Mouse (Mus musculus) adrenal gland, adult 2 months (tissue): ENCODE measurements around the gene Ino80d. TPM values are rescaled to one million over a fixed set of nuclear protein-coding genes. Genes with fewer than 3 reads are reported as not detected.

Experiments
- DNase-seq: peaks from one replicate; pipeline ENCODE4 v3.0.0; 2021
- microRNA-seq, 2 experiments: library from miRNA; unstranded; fragments of <30 nt; microRNA quantifications; one replicate each; pipeline ENCODE4 v1.2.0; 2021
- polyA plus RNA-seq: library from polyadenylated mRNA; depleted of rRNA; stranded (reverse); fragments of >200 nt; gene quantifications from 2 replicates; pipeline ENCODE4 v1.2.3, GENCODE M21; 2012; rRNA removed
- total RNA-seq, 2 experiments: library from RNA; stranded (reverse); gene quantifications; 2 replicates each; pipeline ENCODE4 v1.2.3; 2021

The Ino80d gene
- total and polyA plus RNA-seq, 3 experiments: 10.7 to 32.6 (median 20.4) TPM

GRCm38 (mm10) chr1:62911426-62911825, 203.0 kb downstream of the Ino80d start:
- DNase-seq: no peak

- DNase-seq: no peak
Observed at GRCm38 (mm10) chr1:62909126-62909525, 205.3 kb downstream of the Ino80d start.

- no peak for DNase-seq
Observed at GRCm38 (mm10) chr1:62908508-62908907, 206.0 kb downstream of the Ino80d start.

Small RNAs within 50 kb of the gene (microRNA-seq; reads per million reads assigned to microRNA genes)
- gene Gm24557 (0 reads per million in 2 experiments), gene Gm44468 (0 reads per million in 2 experiments)

Other genes starting within 250 kb of the Ino80d start
- gene Eef1b2, start 62.2 kb upstream of the Ino80d start, total RNA-seq: 100 to 1,000 TPM; 456 to 691 TPM
- gene Eef1b2, start 62.2 kb upstream of the Ino80d start, polyA plus RNA-seq: 195 and 300 TPM in 2 replicates
- 100 to 1,000 TPM; 280 TPM for gene Ndufs1, start 62.2 kb upstream of the Ino80d start, total RNA-seq
- 21.5 and 22.0 TPM in 2 replicates for gene Ndufs1, start 62.2 kb upstream of the Ino80d start, polyA plus RNA-seq
- under 1 TPM; 0.28 to 0.40 TPM for gene Gpr1, start 99.9 kb upstream of the Ino80d start, total RNA-seq
- gene Gpr1, start 99.9 kb upstream of the Ino80d start, polyA plus RNA-seq: 0.10 and 0.12 TPM in 2 replicates
- 10 to 100 TPM in 1 of 2 experiments, 1 to 10 TPM in 1; 8.6 to 13.6 TPM for gene Zdbf2, start 158.6 kb upstream of the Ino80d start, total RNA-seq
- 0.37 and 1.4 TPM in 2 replicates for gene Zdbf2, start 158.6 kb upstream of the Ino80d start, polyA plus RNA-seq